Mouse (Mus musculus) CH12.LX (cell line): ENCODE results near the gene Ank3. TPM values are rescaled to one million over a fixed set of nuclear protein-coding genes. Genes with fewer than 3 reads are reported as not detected.
A peak's percentile ranks its signal among the peaks of the same experiment; 100 is the strongest.

ENCODE experiments used
- DNase-seq: peaks from one replicate; pipeline ENCODE4 v3.0.0-alpha.2; 2013; ENCODE audit errors: extremely low read depth
- H3K27ac ChIP-seq: 2 replicates; pipeline ENCODE4 v1.5.1; 2012; ENCODE audit warnings: low read depth, mild to moderate bottlenecking, control low read depth, moderate library complexity; ENCODE audit not compliant: insufficient read depth
- H3K27me3 ChIP-seq: replicated peaks from 2 replicates; pipeline ENCODE3; 2012; ENCODE audit warnings: inconsistent platforms
- H3K36me3 ChIP-seq, 2 experiments: replicated peaks in 1 of 2; 2 replicates each; pipeline versions ENCODE3 to v1.6.1; 2012; ENCODE audit warnings: inconsistent platforms in 1 of 2, low read length in 1 of 2, mild to moderate bottlenecking in 1 of 2, mixed read lengths in 1 of 2, moderate library complexity in 1 of 2; ENCODE audit not compliant: control insufficient read depth in 1 of 2, insufficient read depth in 1 of 2
- H3K4me1 ChIP-seq, 2 experiments: 2 replicates each; pipeline ENCODE4 v1.6.1; 2012; ENCODE audit warnings: inconsistent platforms in 1 of 2, moderate library complexity in 1 of 2; ENCODE audit not compliant: insufficient read depth in 2 of 2, control insufficient read depth in 1 of 2
- H3K4me2 ChIP-seq: 2 replicates; pipeline ENCODE4 v1.6.1; 2012; ENCODE audit warnings: low read depth, mild to moderate bottlenecking, control low read depth; ENCODE audit not compliant: poor library complexity, insufficient read depth, severe bottlenecking
- H3K4me3 ChIP-seq, 3 experiments: fragments of 150-350 bp in 1 of 3; sonication (generic) in 1 of 3; replicated peaks in 1 of 3; 2 replicates each; pipeline versions ENCODE3 to v1.5.1; 2011 to 2012; ENCODE audit warnings: low read depth in 2 of 3, low read length in 2 of 3, mild to moderate bottlenecking in 2 of 3, moderate library complexity in 2 of 3, control low read depth in 1 of 3, improper control_type of control experiment in 1 of 3, inconsistent platforms in 1 of 3, mixed read lengths in 1 of 3; ENCODE audit not compliant: poor library complexity in 1 of 3
- H3K79me2 ChIP-seq: replicated peaks from 2 replicates; pipeline ENCODE4 v1.6.1; 2012; ENCODE audit warnings: mild to moderate bottlenecking, moderate library complexity; ENCODE audit not compliant: control insufficient read depth, poor library complexity, insufficient read depth, severe bottlenecking; ENCODE audit errors: extremely low read depth
- H3K9ac ChIP-seq: 2 replicates; pipeline ENCODE4 v1.6.1; 2012; ENCODE audit warnings: low read depth, mild to moderate bottlenecking, control low read depth, moderate library complexity; ENCODE audit not compliant: insufficient read depth
- H3K9me3 ChIP-seq: replicated peaks from 2 replicates; pipeline ENCODE3; 2012; ENCODE audit warnings: low read length, inconsistent platforms, mixed read lengths
- CHD1 ChIP-seq: IDR thresholded peaks from 2 replicates; pipeline ENCODE4 v1.6.1; 2012; ENCODE audit warnings: low read depth, low read length, improper control_type of control experiment, inconsistent platforms
- CHD2 ChIP-seq: IDR thresholded peaks from 2 replicates; pipeline ENCODE4 v1.6.1; 2011; ENCODE audit warnings: low read length, improper control_type of control experiment
- CTCF ChIP-seq, 2 experiments: IDR thresholded peaks in 1 of 2; conservative IDR thresholded peaks in 1 of 2; 2 replicates each; pipeline ENCODE4 v1.5.1; 2011 to 2012; ENCODE audit warnings: low read depth in 2 of 2, low read length in 2 of 2, improper control_type of control experiment in 1 of 2, inconsistent platforms in 1 of 2, mild to moderate bottlenecking in 1 of 2, moderate library complexity in 1 of 2
- E2F4 ChIP-seq: IDR thresholded peaks from 2 replicates; pipeline ENCODE4 v1.6.1; 2011; ENCODE audit warnings: low read depth, low read length, improper control_type of control experiment; ENCODE audit not compliant: insufficient replicate concordance
- GABPA ChIP-seq: IDR thresholded peaks from 2 replicates; pipeline ENCODE4 v1.6.1; 2012; ENCODE audit warnings: low read depth, low read length, improper control_type of control experiment, inconsistent platforms; ENCODE audit not compliant: insufficient replicate concordance
- HCFC1 ChIP-seq: IDR thresholded peaks from 2 replicates; pipeline ENCODE4 v1.6.1; 2012; ENCODE audit warnings: low read depth, mild to moderate bottlenecking, inconsistent platforms, low read length, improper control_type of control experiment
- JUN ChIP-seq: IDR thresholded peaks from 2 replicates; pipeline ENCODE4 v1.6.1; 2011; ENCODE audit warnings: low read depth, mild to moderate bottlenecking, low read length, improper control_type of control experiment, moderate library complexity; ENCODE audit not compliant: insufficient read depth
- KAT2A ChIP-seq: IDR thresholded peaks from 2 replicates; pipeline ENCODE4 v1.6.1; 2012; ENCODE audit warnings: low read length, improper control_type of control experiment, inconsistent platforms; ENCODE audit not compliant: insufficient replicate concordance
- NELFE ChIP-seq: IDR thresholded peaks from 2 replicates; pipeline ENCODE4 v1.6.1; 2011; ENCODE audit warnings: low read depth, low read length, improper control_type of control experiment
- PAX5 ChIP-seq: IDR thresholded peaks from 2 replicates; pipeline ENCODE4 v1.6.1; 2012; ENCODE audit warnings: low read length, inconsistent platforms, mixed read lengths
- POLR2AphosphoS2 ChIP-seq: IDR thresholded peaks from 2 replicates; pipeline ENCODE4 v1.6.1; 2011; ENCODE audit warnings: low read depth, low read length, improper control_type of control experiment
- RCOR1 ChIP-seq: conservative IDR thresholded peaks from 2 replicates; pipeline ENCODE4 v1.6.1; 2012; ENCODE audit warnings: low read depth, mild to moderate bottlenecking, inconsistent platforms, low read length, improper control_type of control experiment
- TCF12 ChIP-seq: IDR thresholded peaks from 2 replicates; pipeline ENCODE4 v1.6.1; 2014; ENCODE audit warnings: low read depth, mild to moderate bottlenecking, inconsistent platforms, low read length, improper control_type of control experiment
- UBTF ChIP-seq: IDR thresholded peaks from 2 replicates; pipeline ENCODE4 v1.6.1; 2012; ENCODE audit warnings: low read depth, mild to moderate bottlenecking, inconsistent platforms, low read length, improper control_type of control experiment, moderate library complexity
- USF2 ChIP-seq: conservative IDR thresholded peaks from 2 replicates; pipeline ENCODE4 v1.6.1; 2011; ENCODE audit warnings: low read depth, low read length, improper control_type of control experiment
- ZC3H11A ChIP-seq: IDR thresholded peaks from 2 replicates; pipeline ENCODE4 v1.6.1; 2012; ENCODE audit warnings: low read depth, mild to moderate bottlenecking, inconsistent platforms, low read length, improper control_type of control experiment
- ZKSCAN1 ChIP-seq: IDR thresholded peaks from 2 replicates; pipeline ENCODE4 v1.6.1; 2012; ENCODE audit warnings: low read depth, inconsistent platforms, low read length, improper control_type of control experiment, borderline replicate concordance
- ZNF384 ChIP-seq: IDR thresholded peaks from 2 replicates; pipeline ENCODE4 v1.6.1; 2012; ENCODE audit warnings: low read depth, low read length, improper control_type of control experiment, inconsistent platforms
- dilution Hi-C: fragments of 300-500 bp; cut with MboI; formaldehyde crosslinking; loops from 2 replicates; pipeline ENCODE4 v1.14.3; 2020; ENCODE audit warnings: low sequenced_read_pairs; ENCODE audit not compliant: extremely low pct_unique_long_range_greater_than_20kb, extremely low pct_ligation_motif_present
- in situ Hi-C: fragments of 300-500 bp; cut with MboI; formaldehyde crosslinking; loops from 3 replicates; pipeline ENCODE4 v1.14.3; 2019; ENCODE audit warnings: low sequenced_read_pairs, low pct_ligation_motif_present, low pct_unique_long_range_greater_than_20kb, mixed read lengths
- polyA plus RNA-seq: library from polyadenylated mRNA; unstranded; fragments of >175 nt; gene quantifications from 2 replicates; pipeline ENCODE4 v1.2.1, GENCODE M21; 2012; ENCODE audit warnings: low read depth; ENCODE audit not compliant: insufficient read length
- total RNA-seq, 2 experiments: library from RNA; depleted of rRNA; stranded (reverse); fragments of 300-350 nt in 1 of 2; fragments of >200 nt in 1 of 2; gene quantifications; 2 replicates each; pipeline ENCODE4 v1.2.3; 2012 to 2014

Gene Ank3
- total and polyA plus RNA-seq, 3 experiments = 4.7 to 8.3 (median 6.2) TPM

DNA sequence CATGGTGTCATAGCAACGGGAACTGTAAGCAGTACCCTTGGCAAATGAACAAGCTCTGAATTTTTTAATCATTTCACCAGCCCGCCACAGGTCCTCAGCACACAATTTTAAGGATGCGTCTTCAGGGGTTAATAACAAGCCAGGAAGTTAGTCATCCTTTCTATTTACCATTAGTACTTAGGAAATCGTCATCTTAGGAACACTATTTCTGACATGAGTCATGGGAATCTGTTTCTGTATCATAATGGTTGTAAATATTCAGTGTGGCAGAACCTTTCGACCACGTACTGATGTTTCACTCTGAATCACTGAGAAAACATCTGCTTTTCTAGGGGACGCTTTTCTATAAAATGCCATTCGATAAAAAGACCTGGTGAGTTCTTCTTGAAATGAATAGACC, 109.1 kb downstream of the Ank3 start (continued):
- TF ChIP-seq TCF12 = peak; percentile 67; the same call in 1 of the 2 replicates
- TF ChIP-seq UBTF = no peak
- TF ChIP-seq ZKSCAN1 = no peak

GRCm38 (mm10) chr10:69510392-69510791, 111.8 kb downstream of the Ank3 start:
- H3K4me3 ChIP-seq = no peak overlapping the region
- H3K79me2 ChIP-seq = no peaks in the 10 kb centered on the region
- in situ Hi-C loops = no loop called here
- TF ChIP-seq HCFC1 (no peak), CTCF (conservative IDR thresholded peaks at IDR 0.05 in 1 of 2, IDR thresholded peaks at IDR 0.05 in 1 of 2; ENCODE audit: low read depth in 2 of 2, low read length in 2 of 2) (no peak), ZNF384 (no peak), NELFE (no peak), ZC3H11A (no peak), KAT2A (no peak), RCOR1 (no peak), CHD1 (no peak), PAX5 (no peak), GABPA (no peak), CHD2 (no peak)
- no peak for DNase-seq
- H3K4me2 ChIP-seq = no peak overlapping the region
- peaks cover 4 to 10% of the 10 kb centered on the region in 2 experiments; a peak in 2 of 4 replicates for H3K4me1 ChIP-seq
- dilution Hi-C loops = no loop called here
- H3K9me3 ChIP-seq = no peaks in the 10 kb centered on the region
- no peaks in the 10 kb centered on the region for H3K27me3 ChIP-seq
- H3K36me3 ChIP-seq = no peaks in the 10 kb centered on the region
- H3K27ac ChIP-seq = no peak overlapping the region
- no peak overlapping the region for H3K9ac ChIP-seq

DNA sequence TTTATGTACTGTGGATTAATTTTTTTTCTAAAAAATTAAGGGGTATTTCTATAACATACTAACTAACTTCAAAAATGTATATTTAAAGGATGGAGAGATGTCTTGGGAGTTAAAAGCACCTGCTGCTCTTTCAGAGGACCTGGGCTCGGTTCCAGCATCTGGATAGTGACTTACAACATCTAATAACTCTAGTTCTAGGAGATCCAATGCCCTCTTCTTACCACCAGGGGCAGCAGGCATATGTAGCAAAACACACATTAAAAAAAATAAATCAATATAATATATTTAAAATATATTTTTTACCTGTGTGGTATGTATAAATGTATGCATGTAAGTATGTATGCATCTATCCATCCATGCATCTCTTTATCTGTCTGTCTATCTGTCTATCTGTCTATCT, 112.7 kb downstream of the Ank3 start:
- H3K4me2 ChIP-seq = no peak overlapping the region
- no peaks in the 10 kb centered on the region for H3K9me3 ChIP-seq
- H3K27me3 ChIP-seq = no peaks in the 10 kb centered on the region
- no peaks in the 10 kb centered on the region for H3K36me3 ChIP-seq
- no peak for DNase-seq
- H3K4me3 ChIP-seq = no peak overlapping the region
- H3K27ac ChIP-seq = no peak overlapping the region
- peaks cover 4 to 10% of the 10 kb centered on the region in 2 experiments; a peak in 2 of 4 replicates for H3K4me1 ChIP-seq
- H3K79me2 ChIP-seq = no peaks in the 10 kb centered on the region
- TF ChIP-seq USF2 (no peak), JUN (no peak), E2F4 (no peak), POLR2AphosphoS2 (no peak), CTCF (conservative IDR thresholded peaks at IDR 0.05 in 1 of 2, IDR thresholded peaks at IDR 0.05 in 1 of 2; ENCODE audit: low read depth in 2 of 2, low read length in 2 of 2) (peak in 1 of 2 experiments; percentile 31; a peak in 1 of 4 replicates), HCFC1 (no peak)
- TF ChIP-seq, all 38 proteins: peak for 1
- dilution Hi-C loops (no loop called here), in situ Hi-C loops (no loop called here)
- no peak overlapping the region for H3K9ac ChIP-seq
